ENCODE assay signal across 8 mouse cellular contexts in the genomic region with DNA sequence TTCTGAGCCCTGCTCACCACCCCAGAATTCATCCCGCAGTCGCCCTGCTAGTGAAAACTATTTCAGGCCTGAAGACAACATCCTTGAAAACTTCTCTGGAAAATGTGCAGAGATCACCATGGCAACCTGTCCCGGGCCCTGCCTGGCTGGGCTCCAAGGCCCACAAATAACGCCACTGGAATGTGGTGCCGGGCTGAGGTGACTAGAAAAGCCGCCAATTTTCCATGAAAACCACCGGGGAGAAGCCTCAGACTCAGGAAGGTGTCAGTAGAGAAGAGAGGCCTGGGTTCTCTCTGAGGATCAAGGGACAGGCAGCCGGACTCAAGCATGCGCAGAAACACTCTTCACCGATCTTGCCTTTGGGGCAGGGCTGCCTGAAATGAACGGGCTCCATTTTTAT. TPM values are rescaled to one million over a fixed set of nuclear protein-coding genes. Genes with fewer than 3 reads are reported as not detected.
A peak's percentile ranks its signal among the peaks of the same experiment; 100 is the strongest.
DNase-seq lines count a peak whose midpoint lies in the region; ATAC-seq lines count a peak whose summit lies in the region.

No protein-coding gene starts in this region.

- intact Hi-C loops in gastrocnemius, postnatal 14 days (cut with DNase I; ENCODE audit: low total_unique reads): no loop called here

- 0 out of 2 replicates have a peak overlapping the region, but pooled peaks have one; percentile 28 for H3K4me2 ChIP-seq in midbrain, embryonic 15.5 days

- ATAC-seq in midbrain, embryonic 15.5 days (replicated peaks): no peak

- H3K4me3 ChIP-seq in midbrain, embryonic 15.5 days: no peak overlapping the region

- no peaks in the 10 kb centered on the region for H3K27me3 ChIP-seq in midbrain, embryonic 15.5 days (replicated peaks)

- peaks cover 16% of the 10 kb centered on the region for H3K4me1 ChIP-seq in midbrain, embryonic 15.5 days

- 15% methylated on average over 11 of the region's 11 CpGs for WGBS in midbrain, embryonic 15.5 days

- no peaks in the 10 kb centered on the region for H3K36me3 ChIP-seq in midbrain, embryonic 15.5 days (replicated peaks)

- H3K9me3 ChIP-seq in midbrain, embryonic 15.5 days: no peaks in the 10 kb centered on the region

- peak; percentile 86 for DNase-seq in R1 (ENCODE audit: low read depth, low spot score)
- DNase-seq in embryo, embryonic 11 days: peak; percentile 79
- peak; percentile 70 for DNase-seq in gastrocnemius, postnatal 14 days
- DNase-seq in hindlimb bud, embryonic 11.5 days (ENCODE audit: extremely low spot score, low read depth, low spot score): peak; percentile 26
- peak; percentile 46 to 86 for DNase-seq in left cerebral cortex, adult 9 months (ENCODE audit: low spot score in 2 of 2)
- peak; percentile 85 for DNase-seq in testis, postnatal 10 days (ENCODE audit: low spot score)
- no peak for DNase-seq in thymus, postnatal 4 days

- no peak overlapping the region for H3K9ac ChIP-seq in midbrain, embryonic 15.5 days

- H3K27ac ChIP-seq in midbrain, embryonic 15.5 days: peak overlapping the region; percentile 61

RNA-seq across cellular contexts. Expression of a gene that starts 27.1 kb away (rescaled TPM):
- total RNA-seq in gastrocnemius, postnatal 14 days (2021): 10 to 100 TPM; 30.9 to 33.0 TPM
- polyA plus RNA-seq in midbrain, embryonic 15.5 days (2015; fragmentation: Nextera tagmentation; extraction: Ambion mirVana): 183 and 190 TPM in 2 replicates

RNA-seq across cellular contexts. Expression of a gene that starts 45.2 kb away (rescaled TPM):
- total RNA-seq in gastrocnemius, postnatal 14 days (2021): 10 to 100 TPM; 44.3 to 59.3 TPM
- 92.1 and 96.0 TPM in 2 replicates for polyA plus RNA-seq in midbrain, embryonic 15.5 days (2015; fragmentation: Nextera tagmentation; extraction: Ambion mirVana)
